Mouse (Mus musculus): ENCODE data around the gene Fads3.
A peak's percentile ranks its signal among the peaks of the same experiment; 100 is the strongest.

GRCm38 (mm10) chr19:9993036-9993656 is 48.2 kb upstream of the Fads3 start:
- peak; percentile 87 for TF ChIP-seq CTCF (IDR thresholded peaks at IDR 0.05; ENCODE audit: low read depth, low read length)
- no peak for TF ChIP-seq EP300 (IDR thresholded peaks at IDR 0.05; ENCODE audit: insufficient read depth, low read depth, low read length)
- TF ChIP-seq POLR2A (IDR thresholded peaks at IDR 0.05; ENCODE audit: insufficient read depth, low read length) = no peak
